Mouse (Mus musculus) neural tube, embryonic 14.5 days (tissue): ENCODE results near the gene Uspl1. TPM values are rescaled to one million over a fixed set of nuclear protein-coding genes. Genes with fewer than 3 reads are reported as not detected.

ENCODE experiments used
- ATAC-seq: fragments of 200-750 bp; cut with Nextera tagmentation; 2 replicates; pipeline ENCODE4 v1.8.0; 2017; ENCODE audit warnings: low read depth, mild to moderate bottlenecking, moderate TSS enrichment, moderate library complexity
- H3K27ac ChIP-seq: fragments of 300-500 bp; sonication (generic); 2 replicates; pipeline ENCODE4 v1.5.1; 2014; ENCODE audit warnings: low read depth, mild to moderate bottlenecking, control low read depth, low read length, moderate library complexity, mixed read lengths
- H3K27me3 ChIP-seq: fragments of 300-500 bp; sonication (generic); 2 replicates; pipeline ENCODE4 v1.6.1; 2014; ENCODE audit warnings: low read length; ENCODE audit not compliant: control insufficient read depth, insufficient read depth
- H3K36me3 ChIP-seq: fragments of 300-500 bp; sonication (generic); 2 replicates; pipeline ENCODE4 v1.6.1; 2014; ENCODE audit warnings: low read length, mixed read lengths; ENCODE audit not compliant: control insufficient read depth, insufficient read depth
- H3K4me1 ChIP-seq: fragments of 300-500 bp; sonication (generic); 2 replicates; pipeline ENCODE4 v1.6.1; 2014; ENCODE audit warnings: low read length; ENCODE audit not compliant: control insufficient read depth, insufficient read depth
- H3K4me2 ChIP-seq: fragments of 300-500 bp; sonication (generic); 2 replicates; pipeline ENCODE4 v1.6.1; 2014; ENCODE audit warnings: mild to moderate bottlenecking, low read depth, low read length, control low read depth
- H3K4me3 ChIP-seq: fragments of 300-500 bp; sonication (generic); 2 replicates; pipeline ENCODE4 v1.5.1; 2014; ENCODE audit warnings: low read depth, low read length, control low read depth, mixed read lengths
- H3K9ac ChIP-seq: fragments of 300-500 bp; sonication (generic); replicated peaks from 2 replicates; pipeline ENCODE4 v1.6.1; 2014; ENCODE audit warnings: low read depth, mild to moderate bottlenecking, control low read depth, low read length, mixed read lengths
- H3K9me3 ChIP-seq: fragments of 300-500 bp; sonication (generic); 2 replicates; pipeline ENCODE4 v1.6.1; 2016; ENCODE audit warnings: low read length; ENCODE audit not compliant: control insufficient read depth
- WGBS: fragments of 180-500 bp; shearing (Covaris S2); extraction: QIAGEN DNeasy Blood & Tissue Kit; methylation state at CpG from one replicate; pipeline ENCODE4 v1.1.7; 2014; 5-methylcytosine and 5-hydroxymethylcytosine counted together
- polyA plus RNA-seq: library from polyadenylated mRNA; unstranded; fragments of >200 nt; fragmentation: Nextera tagmentation; extraction: Ambion mirVana; gene quantifications from 2 replicates; pipeline ENCODE4 v1.2.1, GENCODE M21; 2014

The Uspl1 gene
- polyA plus RNA-seq, 1 experiment from 2014 or later, result 68.5 TPM

DNA sequence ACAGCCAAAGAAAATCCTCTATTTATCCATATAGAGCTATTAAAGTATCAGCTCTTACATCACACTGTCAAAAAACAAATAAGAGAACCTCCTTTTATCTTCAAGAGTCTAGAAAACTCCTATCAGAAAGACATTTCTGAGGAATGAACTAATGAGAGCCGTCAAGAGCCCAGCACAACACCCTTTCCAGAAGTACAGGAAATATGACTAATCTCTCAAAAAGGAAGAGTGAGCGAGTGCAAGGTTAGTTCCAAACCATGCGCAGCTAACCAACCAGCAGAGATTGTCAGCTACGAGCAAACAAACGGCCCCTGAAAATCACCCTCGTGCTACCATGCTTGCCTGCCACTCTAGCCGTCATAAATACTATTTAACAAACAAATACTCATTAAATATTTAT, 21.3 kb upstream of the Uspl1 start:
- Histone ChIP-seq H3K9ac (no peak overlapping the region), H3K9me3 (no peaks in the 10 kb centered on the region), H3K27me3 (no peaks in the 10 kb centered on the region), H3K4me2 (no peak overlapping the region), H3K27ac (no peak overlapping the region), H3K36me3 (no peaks in the 10 kb centered on the region), H3K4me1 (no peaks in the 10 kb centered on the region), H3K4me3 (no peak overlapping the region)
- WGBS, result 68% methylated on average over 7 of the region's 7 CpGs
- no peak for ATAC-seq

DNA sequence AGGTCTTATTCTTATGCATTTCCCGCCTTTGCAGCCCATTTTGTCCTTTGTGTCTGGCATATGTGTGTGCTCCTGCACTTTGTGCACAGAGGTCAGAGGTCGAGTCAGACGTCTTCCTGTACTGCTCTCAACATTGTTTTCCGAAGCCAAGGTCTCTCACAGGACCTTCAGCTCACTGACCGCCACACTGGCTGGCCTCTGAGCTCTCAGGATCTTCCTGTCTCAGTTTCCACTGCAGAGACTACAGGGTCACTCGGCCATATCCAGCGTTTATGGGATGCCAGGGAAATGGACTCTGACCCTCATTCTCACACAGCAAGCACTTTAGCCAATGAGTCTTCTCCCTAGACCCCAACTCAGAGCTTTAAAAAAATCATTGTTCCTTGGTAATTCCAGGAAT, 19.3 kb upstream of the Uspl1 start:
- Histone ChIP-seq H3K27ac (no peak overlapping the region), H3K36me3 (no peaks in the 10 kb centered on the region), H3K9ac (no peak overlapping the region), H3K9me3 (no peaks in the 10 kb centered on the region), H3K4me3 (no peak overlapping the region), H3K4me2 (no peak overlapping the region), H3K4me1 (no peaks in the 10 kb centered on the region), H3K27me3 (no peaks in the 10 kb centered on the region)
- ATAC-seq, result no peak
- 51% methylated on average over 7 of the region's 7 CpGs for WGBS

DNA sequence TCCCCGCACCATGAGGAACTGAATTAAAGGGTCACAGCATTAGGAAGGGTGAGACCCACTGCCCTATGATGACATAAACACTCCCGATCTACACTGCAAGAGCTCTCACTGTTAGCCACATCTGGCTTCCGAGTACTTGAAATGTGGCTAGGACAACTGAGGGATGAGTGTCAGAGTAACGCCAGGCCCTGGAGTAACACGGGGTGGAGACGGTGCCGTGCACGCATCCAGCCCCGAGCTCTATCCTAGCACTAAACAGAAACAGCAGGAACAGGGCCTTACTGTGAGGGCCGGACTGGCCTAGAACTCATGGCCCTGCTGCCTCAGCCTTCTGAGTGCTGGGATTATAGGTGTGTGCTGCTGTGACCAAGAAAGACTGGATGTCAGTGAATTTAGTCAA, 18.1 kb upstream of the Uspl1 start:
- Histone ChIP-seq H3K9me3 (no peaks in the 10 kb centered on the region), H3K9ac (no peak overlapping the region), H3K4me3 (no peak overlapping the region), H3K4me2 (no peak overlapping the region), H3K27me3 (no peaks in the 10 kb centered on the region), H3K27ac (no peak overlapping the region), H3K36me3 (no peaks in the 10 kb centered on the region), H3K4me1 (no peaks in the 10 kb centered on the region)
- no peak for ATAC-seq
- whole genome bisulfite sequencing, result 91% methylated on average over 10 of the region's 10 CpGs

DNA sequence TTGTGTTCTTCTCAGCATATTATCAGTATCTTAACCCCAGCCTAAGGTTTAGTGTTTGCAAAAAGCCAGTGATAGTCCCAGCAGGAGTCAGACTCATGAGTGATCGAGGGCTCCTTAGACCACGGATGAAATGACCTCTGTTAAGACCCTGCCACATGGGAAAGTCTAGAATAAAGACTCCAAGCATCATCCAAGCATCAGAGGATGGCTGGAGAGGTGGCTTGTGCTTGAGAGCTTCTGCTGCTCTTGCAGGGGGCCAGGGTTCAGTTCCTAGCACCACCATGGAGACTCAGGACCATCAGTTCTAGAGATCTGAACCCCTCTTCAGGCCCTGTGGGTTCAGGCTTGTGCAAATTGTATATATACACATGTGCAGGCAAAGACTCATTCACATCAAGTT, 16.1 kb upstream of the Uspl1 start:
- 81% methylated on average over 2 of the region's 2 CpGs for WGBS
- no peaks in the 10 kb centered on the region for H3K36me3 ChIP-seq
- H3K4me3 ChIP-seq, result no peak overlapping the region
- H3K4me1 ChIP-seq, result no peaks in the 10 kb centered on the region
- H3K27me3 ChIP-seq, result no peaks in the 10 kb centered on the region
- no peak for ATAC-seq
- H3K4me2 ChIP-seq, result no peak overlapping the region
- H3K9me3 ChIP-seq, result no peaks in the 10 kb centered on the region
- no peak overlapping the region for H3K27ac ChIP-seq
- no peak overlapping the region for H3K9ac ChIP-seq

DNA sequence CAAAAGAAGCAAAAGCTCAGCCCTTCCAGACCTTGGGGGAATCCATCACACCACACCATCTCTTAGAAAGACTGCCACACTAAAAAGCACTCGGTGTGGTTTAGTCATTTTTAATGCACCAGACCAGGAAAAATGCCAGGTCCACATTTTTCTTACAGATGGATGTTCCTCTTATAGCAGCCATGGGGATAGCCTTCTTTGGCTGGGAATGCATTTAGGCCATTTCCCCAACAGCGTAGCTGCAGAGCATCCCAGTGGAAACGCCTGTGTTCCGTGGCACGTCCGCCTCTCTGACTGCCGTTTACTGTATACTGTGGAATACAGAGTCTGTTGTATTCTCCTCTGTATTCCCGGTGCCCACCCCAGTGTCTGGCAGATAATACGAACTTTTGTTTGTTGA, 15.3 kb upstream of the Uspl1 start:
- Histone ChIP-seq H3K27ac (no peak overlapping the region; the same call in 1 of the 2 replicates), H3K4me1 (no peaks in the 10 kb centered on the region), H3K9me3 (no peaks in the 10 kb centered on the region), H3K4me2 (no peak overlapping the region), H3K4me3 (no peak overlapping the region), H3K9ac (no peak overlapping the region), H3K27me3 (no peaks in the 10 kb centered on the region), H3K36me3 (no peaks in the 10 kb centered on the region)
- WGBS, result 58% methylated on average over 9 of the region's 9 CpGs
- ATAC-seq, result no peak

DNA sequence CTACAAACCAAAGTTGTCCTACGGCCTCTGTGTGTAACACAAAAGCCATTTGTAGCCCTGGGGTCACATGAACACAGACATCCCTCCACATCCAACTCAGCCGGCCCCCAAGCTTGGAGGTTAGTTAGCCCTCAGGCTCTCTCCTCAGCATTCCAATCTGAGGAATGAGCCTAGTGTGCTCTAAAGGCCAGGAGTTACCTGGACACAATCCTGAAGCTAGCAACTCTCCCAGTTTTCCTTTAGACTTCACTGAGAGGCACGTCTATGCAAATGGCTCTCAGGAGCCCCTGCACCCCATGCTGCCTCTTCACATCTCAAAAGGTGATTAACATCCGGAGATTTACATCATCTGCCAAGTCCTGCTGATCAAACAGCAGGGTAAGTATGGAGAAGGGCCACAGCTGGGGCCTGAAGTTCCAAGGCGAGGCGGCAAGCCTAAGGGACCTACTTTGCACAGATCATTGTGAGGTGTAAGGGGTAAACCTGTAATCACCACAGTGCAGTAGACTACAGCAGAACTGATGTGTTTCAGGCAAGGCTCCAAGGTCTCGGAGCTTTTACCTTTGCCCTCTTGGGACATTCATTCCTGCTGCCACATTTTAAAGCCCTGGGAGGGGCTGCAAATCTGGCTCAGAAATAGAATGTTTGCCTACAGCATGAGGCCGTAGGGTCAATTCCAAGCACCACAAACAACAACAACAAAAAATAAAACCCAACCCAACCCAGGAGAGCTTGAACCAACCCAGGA, 13.1 kb upstream of the Uspl1 start:
- WGBS, result 43% methylated on average over 8 of the region's 8 CpGs
- Histone ChIP-seq H3K9ac (no peak overlapping the region), H3K27me3 (no peaks in the 10 kb centered on the region), H3K4me1 (no peaks in the 10 kb centered on the region), H3K4me2 (no peak overlapping the region), H3K27ac (no peak overlapping the region), H3K9me3 (no peaks in the 10 kb centered on the region), H3K36me3 (no peaks in the 10 kb centered on the region), H3K4me3 (no peak overlapping the region)
- no peak for ATAC-seq

DNA sequence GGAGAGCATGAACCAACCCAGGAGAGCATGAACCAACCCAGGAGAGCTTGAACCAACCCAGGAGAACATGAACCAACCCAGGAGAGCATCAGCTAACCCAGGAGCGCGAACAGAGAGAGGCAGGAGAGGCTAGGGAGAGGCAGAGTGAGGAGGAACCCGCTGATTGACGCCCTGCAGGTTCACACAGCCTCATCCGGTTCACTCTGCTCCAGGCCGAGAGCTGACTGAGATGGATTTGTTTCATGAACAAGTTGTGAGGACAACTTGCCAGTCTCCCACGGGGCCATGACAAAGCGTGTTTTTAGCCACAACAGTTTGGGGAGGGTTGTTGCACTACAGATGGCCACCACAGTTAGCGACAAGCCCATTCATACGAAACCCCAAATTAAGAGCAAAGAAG, 11.9 kb upstream of the Uspl1 start:
- H3K9ac ChIP-seq, result no peak overlapping the region
- ATAC-seq, result no peak
- H3K27ac ChIP-seq, result no peak overlapping the region
- no peaks in the 10 kb centered on the region for H3K36me3 ChIP-seq
- no peaks in the 10 kb centered on the region for H3K4me1 ChIP-seq
- no peak overlapping the region for H3K4me2 ChIP-seq
- H3K4me3 ChIP-seq, result no peak overlapping the region
- H3K9me3 ChIP-seq, result no peaks in the 10 kb centered on the region
- 87% methylated on average over 10 of the region's 10 CpGs for WGBS
- no peaks in the 10 kb centered on the region for H3K27me3 ChIP-seq

DNA sequence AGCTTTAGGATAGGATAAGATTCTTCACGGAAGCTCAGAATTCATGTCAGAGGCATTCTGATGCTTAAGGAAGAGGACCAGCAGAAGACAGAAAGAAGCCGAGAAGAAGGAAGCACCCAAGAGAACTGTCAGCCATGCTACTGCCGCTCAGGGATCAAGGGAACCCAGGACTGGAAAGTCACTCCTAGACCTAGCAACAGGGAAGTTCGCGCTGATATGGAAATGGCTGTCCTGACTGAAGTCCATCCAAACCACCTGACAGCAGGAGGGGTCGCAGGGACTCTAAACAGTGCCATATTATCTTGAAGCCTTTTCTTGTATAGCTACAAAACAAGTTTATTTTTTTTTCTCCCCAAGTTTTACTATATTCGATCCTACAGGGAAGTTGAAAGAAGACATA, 9.6 kb upstream of the Uspl1 start:
- no peak overlapping the region for H3K9ac ChIP-seq
- no peaks in the 10 kb centered on the region for H3K9me3 ChIP-seq
- no peaks in the 10 kb centered on the region for H3K4me1 ChIP-seq
- no peak overlapping the region for H3K4me3 ChIP-seq
- H3K27ac ChIP-seq, result no peak overlapping the region
- H3K4me2 ChIP-seq, result no peak overlapping the region
- 86% methylated on average over 7 of the region's 7 CpGs for WGBS
- H3K27me3 ChIP-seq, result no peaks in the 10 kb centered on the region
- H3K36me3 ChIP-seq, result no peaks in the 10 kb centered on the region
- no peak for ATAC-seq

DNA sequence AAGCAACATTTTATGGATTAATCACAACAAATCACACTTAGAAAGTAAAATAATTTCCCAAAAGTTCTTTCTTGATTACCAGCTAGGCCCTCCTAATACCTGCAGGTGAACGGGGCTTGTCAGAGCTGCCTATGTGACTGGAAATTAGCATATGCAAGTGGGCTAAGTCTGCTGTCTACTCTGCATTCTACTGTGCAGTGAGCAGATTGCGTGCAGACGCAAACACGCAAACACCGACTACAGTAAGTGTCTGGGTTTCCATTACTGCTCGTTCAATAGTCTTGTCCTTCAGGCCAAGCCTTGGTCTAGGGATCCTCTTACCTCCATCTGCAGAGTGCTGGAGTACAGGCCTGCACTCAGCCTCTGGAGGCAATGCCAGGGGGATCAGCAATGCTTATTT, 8.4 kb upstream of the Uspl1 start:
- 92% methylated on average over 6 of the region's 6 CpGs for WGBS
- no peaks in the 10 kb centered on the region for H3K4me1 ChIP-seq

More for the DNA sequence above, 8.4 kb upstream of the Uspl1 start:
- Histone ChIP-seq H3K4me3 (no peak overlapping the region), H3K27ac (no peak overlapping the region), H3K9ac (no peak overlapping the region), H3K4me2 (no peak overlapping the region), H3K27me3 (no peaks in the 10 kb centered on the region), H3K36me3 (no peaks in the 10 kb centered on the region), H3K9me3 (no peaks in the 10 kb centered on the region)
- no peak for ATAC-seq
